Mouse (Mus musculus): ENCODE measurements at regions not wholly inside any gene's neighbourhood (a gene's known extent, or its start where the extent isn't known, plus 50 kb on each side); places are given as distances from the start of the nearest gene placed in this dataset.
A peak's percentile ranks its signal among the peaks of the same experiment; 100 is the strongest.

DNA sequence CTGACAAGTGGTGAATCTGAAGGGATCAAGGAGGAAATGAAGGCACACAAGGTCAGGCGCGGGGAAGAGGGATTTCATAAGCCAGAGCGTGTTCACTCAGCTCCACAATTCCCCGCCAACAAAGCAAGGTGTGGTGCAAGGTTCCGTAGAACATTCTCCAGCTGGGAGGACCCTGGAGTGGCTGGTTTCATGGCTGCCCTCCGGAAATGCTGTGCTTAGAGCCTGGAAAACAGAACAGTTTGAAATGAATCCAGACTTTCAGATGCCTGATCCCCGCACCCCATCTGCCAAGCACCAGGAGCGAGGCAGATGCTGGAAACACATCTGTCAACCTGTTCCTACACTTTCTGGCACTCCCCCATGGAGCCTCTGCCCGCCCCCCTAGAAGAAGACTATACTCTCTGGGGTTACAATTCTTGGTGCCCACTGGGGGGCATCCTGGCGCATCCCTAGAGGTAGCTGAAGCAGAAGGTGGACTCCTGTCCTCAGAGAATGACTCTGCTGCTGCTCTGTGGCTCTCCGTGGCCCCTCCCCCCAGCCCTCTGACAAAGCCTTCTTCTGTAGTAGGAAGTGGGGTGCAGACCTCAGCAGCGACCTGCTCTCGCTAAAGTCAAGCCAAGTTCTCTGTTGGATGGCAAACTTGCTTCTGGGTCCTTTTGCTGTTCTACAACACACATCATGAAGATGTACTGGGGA is 54.5 kb upstream of the Mafb start:
- peak; percentile 8 for DNase-seq (ENCODE audit: low read depth, low spot score)

DNA sequence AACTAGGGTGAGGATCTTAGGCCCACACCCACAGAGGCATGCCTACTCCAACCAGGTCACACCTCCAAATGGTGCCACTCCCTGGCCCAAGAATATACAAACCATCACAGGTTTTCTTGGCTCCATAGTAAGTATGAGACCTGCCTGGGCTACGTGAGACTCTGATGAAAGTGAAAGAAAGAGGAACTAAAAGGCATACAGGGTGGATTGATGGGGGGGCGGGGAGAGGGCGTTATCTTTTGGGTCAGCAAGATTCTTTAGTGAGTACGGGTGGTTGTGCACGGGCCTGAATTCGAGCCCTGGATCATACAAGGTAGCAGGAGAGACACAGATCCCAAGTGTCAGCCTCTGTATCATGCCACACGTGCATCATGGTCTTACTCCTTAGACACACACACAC is 57.6 kb upstream of the Mafb start:
- DNase-seq (ENCODE audit: low read depth, low spot score) = no peak

GRCm38 (mm10) chr2:160427431-160427830 is 60.6 kb upstream of the Mafb start:
- DNase-seq (ENCODE audit: low read depth, low spot score) = no peak

GRCm38 (mm10) chr2:160433252-160433651 is 66.4 kb upstream of the Mafb start:
- peak; percentile 69 for DNase-seq (ENCODE audit: low read depth, low spot score)

- DNase-seq (ENCODE audit: low read depth, low spot score) = no peak
These were observed 67.8 kb upstream of the Mafb start for GRCm38 (mm10) chr2:160434701-160435100.

DNA sequence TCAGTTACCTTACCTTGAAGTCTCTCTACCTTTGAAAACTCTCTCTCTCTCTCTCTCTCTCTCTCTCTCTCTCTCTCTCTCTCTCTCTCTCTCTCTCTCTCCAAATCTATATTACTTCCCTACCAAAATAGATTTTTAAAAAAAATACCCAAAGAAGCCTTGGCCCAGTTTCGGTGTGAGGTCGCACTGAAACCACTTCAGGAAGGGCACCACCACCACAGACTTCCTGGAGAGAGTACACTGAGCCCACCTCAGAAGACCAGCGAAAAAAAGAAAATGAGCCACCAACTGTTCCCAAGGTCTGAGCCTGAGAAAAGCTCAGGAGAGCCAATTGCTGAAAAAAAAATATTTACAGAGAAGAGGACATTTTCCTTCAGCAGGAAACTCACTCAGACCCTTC is 68.8 kb upstream of the Mafb start:
- DNase-seq (ENCODE audit: low read depth, low spot score) = no peak

GRCm38 (mm10) chr2:160439028-160439427 is 72.2 kb upstream of the Mafb start:
- no peak for DNase-seq (ENCODE audit: low read depth, low spot score)

GRCm38 (mm10) chr2:160440236-160440635 is 73.4 kb upstream of the Mafb start:
- no peak for DNase-seq (ENCODE audit: low read depth, low spot score)

GRCm38 (mm10) chr2:160451057-160451456 is 84.2 kb upstream of the Mafb start:
- no peak for DNase-seq (ENCODE audit: low read depth, low spot score)

- DNase-seq (ENCODE audit: low read depth, low spot score) = peak; percentile 83
These were observed 84.8 kb upstream of the Mafb start for GRCm38 (mm10) chr2:160451481-160452238.

GRCm38 (mm10) chr2:160452239-160452530 is 85.3 kb upstream of the Mafb start:
- DNase-seq (ENCODE audit: low read depth, low spot score) = no peak

DNA sequence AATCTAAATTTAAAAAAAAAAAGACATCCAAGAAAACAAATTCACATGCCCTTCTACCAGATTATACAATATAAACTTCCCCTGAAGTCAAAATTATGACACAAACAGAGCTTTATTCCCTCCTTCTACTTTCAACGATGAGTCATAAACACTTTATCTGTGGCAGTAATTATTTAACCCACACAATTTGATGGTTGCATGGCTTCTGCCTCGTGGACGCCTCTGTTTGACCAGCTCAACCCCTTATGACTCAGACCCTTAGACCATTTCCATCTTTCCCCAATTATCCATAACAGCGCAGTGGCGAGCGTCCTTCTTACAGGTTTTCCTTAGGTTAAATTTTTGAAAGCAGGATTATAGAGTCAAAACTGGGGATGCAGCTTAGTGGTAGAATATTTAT is 85.9 kb upstream of the Mafb start:
- no peak for DNase-seq (ENCODE audit: low read depth, low spot score)

GRCm38 (mm10) chr2:160455617-160456016 is 88.8 kb upstream of the Mafb start:
- no peak for DNase-seq (ENCODE audit: low read depth, low spot score)

GRCm38 (mm10) chr2:160456681-160457080 is 89.8 kb upstream of the Mafb start:
- no peak for DNase-seq (ENCODE audit: low read depth, low spot score)

GRCm38 (mm10) chr2:160471561-160471960 is 104.7 kb upstream of the Mafb start:
- no peak for DNase-seq (ENCODE audit: low read depth, low spot score)

GRCm38 (mm10) chr2:160476181-160476580 is 109.3 kb upstream of the Mafb start:
- DNase-seq (ENCODE audit: low read depth, low spot score) = no peak

DNA sequence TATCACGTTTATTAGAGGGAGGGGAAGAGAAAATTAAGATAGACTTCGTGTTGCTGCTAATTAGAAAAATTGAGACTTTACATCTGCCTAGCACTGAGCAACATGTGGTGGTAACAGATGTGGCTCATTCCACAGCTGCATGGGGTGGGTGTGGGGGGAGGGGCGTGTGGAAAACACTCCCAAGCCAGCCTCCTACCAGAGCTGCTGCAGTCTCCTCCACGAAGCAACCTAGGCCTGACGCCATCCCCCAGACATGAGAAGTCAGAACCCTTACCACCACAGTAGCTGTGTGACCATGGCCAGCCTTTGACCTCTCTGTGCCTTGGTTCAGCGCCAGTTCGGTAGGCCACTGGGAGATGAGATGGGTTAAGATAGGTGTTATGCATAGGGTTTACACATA is 112.4 kb upstream of the Mafb start:
- no peak for DNase-seq (ENCODE audit: low read depth, low spot score)

- DNase-seq (ENCODE audit: low read depth, low spot score) = no peak
These were observed 118.2 kb upstream of the Mafb start for GRCm38 (mm10) chr2:160485097-160485496.

DNA sequence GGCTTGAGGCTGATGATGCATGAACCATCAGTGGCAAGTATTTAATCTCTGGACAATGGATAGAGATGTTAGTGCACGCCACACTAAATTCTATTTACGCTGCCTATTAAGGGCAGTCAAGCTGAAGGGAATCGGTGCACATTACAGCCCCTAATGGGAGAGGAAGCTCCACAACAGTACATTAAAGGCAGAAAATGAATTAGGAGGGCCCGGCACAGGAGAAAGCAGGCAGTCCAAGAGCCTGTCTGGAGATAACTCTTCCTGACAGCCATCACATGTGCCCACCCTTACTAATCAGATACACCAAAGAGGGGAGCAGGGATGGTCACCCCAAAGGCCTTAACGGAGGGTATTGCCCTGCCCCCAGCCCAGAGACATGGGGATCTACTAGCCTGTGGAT is 118.7 kb upstream of the Mafb start:
- peak; percentile 47 for DNase-seq (ENCODE audit: low read depth, low spot score)

DNA sequence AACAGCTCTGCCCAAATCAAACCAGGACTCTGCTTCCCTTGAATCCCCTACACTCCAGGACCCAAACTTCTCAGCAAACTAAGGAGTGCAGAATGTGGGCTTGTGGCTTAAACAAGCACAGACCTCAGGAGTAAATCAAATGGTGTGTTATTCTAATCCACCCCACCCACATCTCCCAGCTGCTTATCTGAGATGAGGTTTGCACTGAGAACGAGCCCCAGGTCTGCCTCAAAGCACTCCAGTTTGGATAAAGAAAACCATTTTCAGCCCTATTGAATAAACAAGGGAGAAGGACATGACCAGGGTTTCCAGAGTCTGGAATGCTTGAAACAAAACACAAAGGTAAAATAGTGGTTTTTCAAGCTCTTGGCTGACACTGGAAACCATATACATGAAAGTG is 132.9 kb upstream of the Mafb start:
- DNase-seq (ENCODE audit: low read depth, low spot score) = no peak

- no peak for DNase-seq (ENCODE audit: low read depth, low spot score)
These were observed 136.0 kb upstream of the Mafb start for GRCm38 (mm10) chr2:160502901-160503300.

GRCm38 (mm10) chr2:160503597-160504393 is 136.9 kb upstream of the Mafb start:
- peak; percentile 59 for DNase-seq (ENCODE audit: low read depth, low spot score)

DNA sequence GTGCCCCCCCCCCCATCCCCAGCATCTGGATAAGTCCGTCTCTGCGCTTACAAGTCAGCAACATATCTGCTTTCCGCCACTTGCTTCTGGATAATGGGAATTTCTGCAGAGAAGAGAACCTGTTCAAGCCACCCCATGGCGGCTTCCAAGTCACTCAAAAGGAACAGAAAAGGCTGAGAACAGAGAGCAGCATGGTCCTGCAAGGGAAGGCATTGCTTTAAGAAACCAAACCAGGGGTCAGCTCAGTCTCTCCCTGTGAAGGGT is 137.5 kb upstream of the Mafb start:
- no peak for DNase-seq (ENCODE audit: low read depth, low spot score)
